Mouse (Mus musculus) megakaryocyte-erythroid progenitor cell, adult 5-6 weeks (primary cell): Measurements from ENCODE around the gene Mrc2. TPM values are rescaled to one million over a fixed set of nuclear protein-coding genes. Genes with fewer than 3 reads are reported as not detected.

Source experiments
- ATAC-seq: replicated peaks from 2 replicates; pipeline ENCODE4 v1.8.0; 2016; ENCODE audit warnings: mild to moderate bottlenecking, inconsistent platforms; ENCODE audit not compliant: severe bottlenecking, poor library complexity, low FRiP score, low TSS enrichment
- total RNA-seq, 2 experiments: library from RNA; stranded (forward) in 1 of 2; stranded (reverse) in 1 of 2; fragments of 200-1000, 215-1000 nt in 1 of 2; fragments of >200 nt in 1 of 2; fragmentation: Nextera tagmentation in 1 of 2; gene quantifications; 2 replicates each; pipeline ENCODE4 v1.2.3; 2014 to 2017

The Mrc2 gene
- total RNA-seq, 2 experiments from 2014 or later: not detected

- no peak for ATAC-seq
These were observed 1.6 kb downstream of the Mrc2 start for GRCm38 (mm10) chr11:105293901-105294494.

- ATAC-seq: no peak
These were observed 3.6 kb downstream of the Mrc2 start for GRCm38 (mm10) chr11:105296084-105296483.

GRCm38 (mm10) chr11:105310197-105310596 is 17.8 kb downstream of the Mrc2 start:
- ATAC-seq: no peak

GRCm38 (mm10) chr11:105311291-105311975 is 19.0 kb downstream of the Mrc2 start:
- no peak for ATAC-seq

- no peak for ATAC-seq
These were observed 20.0 kb downstream of the Mrc2 start for GRCm38 (mm10) chr11:105312311-105312942.

- ATAC-seq: no peak
These were observed 20.7 kb downstream of the Mrc2 start for GRCm38 (mm10) chr11:105312972-105313632.

- ATAC-seq: no peak
These were observed 21.2 kb downstream of the Mrc2 start for GRCm38 (mm10) chr11:105313633-105314014.

GRCm38 (mm10) chr11:105315296-105315695 is 22.9 kb downstream of the Mrc2 start:
- ATAC-seq: no peak

- ATAC-seq: no peak
These were observed 23.7 kb downstream of the Mrc2 start for GRCm38 (mm10) chr11:105316121-105316520.

- ATAC-seq: no peak
These were observed 25.3 kb downstream of the Mrc2 start for GRCm38 (mm10) chr11:105317769-105318168.

- no peak for ATAC-seq
These were observed 28.6 kb downstream of the Mrc2 start for GRCm38 (mm10) chr11:105321090-105321489.

- ATAC-seq: no peak
These were observed 31.1 kb downstream of the Mrc2 start for GRCm38 (mm10) chr11:105323530-105323929.

- no peak for ATAC-seq
These were observed 34.7 kb downstream of the Mrc2 start for GRCm38 (mm10) chr11:105327101-105327500.

- ATAC-seq: no peak
These were observed 37.5 kb downstream of the Mrc2 start for GRCm38 (mm10) chr11:105329962-105330361.

GRCm38 (mm10) chr11:105331129-105331528 is 38.7 kb downstream of the Mrc2 start:
- ATAC-seq: no peak

- ATAC-seq: no peak
These were observed 39.3 kb downstream of the Mrc2 start for GRCm38 (mm10) chr11:105331732-105332131.

GRCm38 (mm10) chr11:105332468-105332867 is 40.0 kb downstream of the Mrc2 start:
- 0 out of 2 replicates have a peak, but pooled peaks have one; percentile 29 for ATAC-seq

GRCm38 (mm10) chr11:105333867-105334670 is 41.6 kb downstream of the Mrc2 start:
- ATAC-seq: no peak

- no peak for ATAC-seq
These were observed 46.4 kb downstream of the Mrc2 start for GRCm38 (mm10) chr11:105338596-105339390.
